Mouse (Mus musculus) cortical plate, adult 2 months (tissue): ENCODE measurements around the gene Fmnl1. TPM values are rescaled to one million over a fixed set of nuclear protein-coding genes. Genes with fewer than 3 reads are reported as not detected.
"Not testable (repeated sequence)": the region's sequence is repeated elsewhere in the genome, so short reads cannot be mapped to it uniquely, and the experiment has no call there.

Experiments used
- H3K27ac ChIP-seq: fragments of 200-500 bp; 2 replicates; pipeline ENCODE4 v1.5.1; 2012; ENCODE audit warnings: low read length, control low read depth, inconsistent platforms; ENCODE audit not compliant: insufficient read depth
- H3K4me1 ChIP-seq: fragments of 200-500 bp; 2 replicates; pipeline ENCODE4 v1.6.1; 2011; ENCODE audit warnings: low read length; ENCODE audit not compliant: control insufficient read depth, insufficient read depth
- H3K4me3 ChIP-seq: fragments of 200-500 bp; 2 replicates; pipeline ENCODE4 v1.5.1; 2011; ENCODE audit warnings: mild to moderate bottlenecking, low read length, control low read depth; ENCODE audit not compliant: insufficient read depth
- CTCF ChIP-seq: fragments of 200-500 bp; IDR thresholded peaks from 2 replicates; pipeline ENCODE4 v1.5.1; 2011; ENCODE audit warnings: mild to moderate bottlenecking, control low read depth, low read length; ENCODE audit not compliant: insufficient read depth; ENCODE audit errors: extremely low read depth
- POLR2A ChIP-seq: fragments of 200-500 bp; IDR thresholded peaks from 2 replicates; pipeline ENCODE4 v1.6.1; 2011; ENCODE audit warnings: mild to moderate bottlenecking, low read length, control low read depth; ENCODE audit not compliant: insufficient read depth; ENCODE audit errors: extremely low read depth
- polyA plus RNA-seq: library from polyadenylated mRNA; depleted of rRNA; stranded (reverse); fragments of >200 nt; gene quantifications from 2 replicates; pipeline ENCODE4 v1.2.3, GENCODE M21; 2012

The Fmnl1 gene
- polyA plus RNA-seq, 1 experiment: 133 TPM

DNA sequence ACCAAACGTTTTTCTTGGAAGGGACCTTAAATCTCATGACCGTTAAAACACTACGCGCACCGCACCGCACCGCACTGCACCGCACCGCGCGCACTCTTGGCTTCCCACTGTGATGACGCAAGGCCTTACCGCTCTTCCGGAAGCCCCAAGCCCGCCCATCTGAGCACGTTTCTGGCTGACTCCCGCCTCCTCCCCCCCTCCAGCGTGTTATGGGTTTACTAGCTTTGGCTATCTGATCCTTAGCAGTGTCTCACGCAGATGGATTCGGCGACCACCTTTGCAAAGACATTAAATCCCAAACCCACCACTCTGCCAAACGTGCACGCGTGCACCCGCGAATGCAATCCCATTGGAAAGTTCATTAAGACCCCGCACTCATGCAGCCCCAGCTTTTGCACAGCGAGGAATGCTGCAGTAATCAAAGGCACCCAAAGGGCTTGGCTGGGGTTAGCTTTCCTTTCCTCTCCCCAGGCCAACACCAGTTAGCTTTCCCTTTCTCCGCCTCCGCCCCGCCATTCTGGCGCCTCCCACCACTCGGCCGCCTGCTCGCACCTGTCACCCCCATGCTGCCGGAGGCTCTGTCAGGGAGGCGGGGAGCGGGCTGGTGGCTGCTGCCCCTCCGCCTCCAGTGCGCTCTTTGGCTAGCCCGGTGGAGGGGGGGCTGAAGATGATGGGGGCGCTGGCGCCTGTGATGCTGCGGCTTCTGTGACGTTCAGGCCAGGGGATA, 47.0 kb downstream of the Fmnl1 start, which contains the start of gene Spata32:
Gene Spata32 (minus strand): TSS at position 643 of the 727 bp plus-strand sequence.
- Histone ChIP-seq H3K4me1 (no peaks in the 10 kb centered on the region; the same call in 1 of the 2 replicates), H3K27ac (peak within 1 kb of the TSS; percentile 24), H3K4me3 (peak within 1 kb of the TSS; percentile 57)
- TF ChIP-seq CTCF: no peak
- no peak for TF ChIP-seq POLR2A

DNA sequence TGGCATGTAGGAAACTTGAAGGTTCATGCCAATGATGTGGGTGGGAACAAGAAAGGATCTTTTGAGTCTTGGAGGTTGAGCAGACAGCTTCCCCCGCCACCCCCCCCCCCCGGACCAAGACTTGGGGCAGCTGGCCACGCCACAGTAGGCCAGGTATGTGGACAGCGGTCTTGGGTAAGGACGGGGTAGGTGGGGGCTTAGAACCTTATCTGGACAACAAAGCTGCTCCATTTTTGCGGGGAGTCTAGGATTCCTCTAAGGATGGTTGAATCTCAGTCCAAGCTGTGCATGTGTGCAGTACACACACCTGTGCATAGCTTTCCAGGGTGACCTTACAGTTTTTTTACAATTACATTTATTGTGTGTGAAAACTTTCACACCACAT, 47.6 kb downstream of the Fmnl1 start:
- Histone ChIP-seq H3K27ac (peak overlapping the region; percentile 24), H3K4me1 (peaks cover 1% of the 10 kb centered on the region), H3K4me3 (peak overlapping the region; percentile 57)
- TF ChIP-seq POLR2A (no peak), CTCF (no peak)

DNA sequence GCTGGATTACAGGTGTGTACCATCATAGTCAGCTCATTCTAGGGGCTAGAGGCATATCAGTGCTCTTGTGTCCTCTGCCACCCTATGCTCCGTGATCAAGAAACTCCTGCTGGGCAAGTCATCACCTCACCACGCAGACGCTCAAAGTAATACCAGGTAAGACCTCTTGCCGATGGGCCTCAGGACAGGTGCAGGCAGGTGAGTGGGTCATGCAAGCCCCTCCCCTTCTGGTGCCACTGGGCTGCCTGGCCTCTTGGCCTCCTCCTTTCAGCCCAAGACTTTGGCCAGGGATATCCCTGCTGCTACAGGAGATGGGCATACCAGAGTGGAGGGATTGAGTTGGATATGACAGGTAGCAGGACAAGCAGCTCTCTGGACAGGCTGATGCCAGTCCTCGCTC, 48.4 kb downstream of the Fmnl1 start:
- Histone ChIP-seq H3K27ac (no peak overlapping the region), H3K4me3 (no peak overlapping the region), H3K4me1 (peaks cover 3% of the 10 kb centered on the region)
- no peak for TF ChIP-seq CTCF
- no peak for TF ChIP-seq POLR2A

DNA sequence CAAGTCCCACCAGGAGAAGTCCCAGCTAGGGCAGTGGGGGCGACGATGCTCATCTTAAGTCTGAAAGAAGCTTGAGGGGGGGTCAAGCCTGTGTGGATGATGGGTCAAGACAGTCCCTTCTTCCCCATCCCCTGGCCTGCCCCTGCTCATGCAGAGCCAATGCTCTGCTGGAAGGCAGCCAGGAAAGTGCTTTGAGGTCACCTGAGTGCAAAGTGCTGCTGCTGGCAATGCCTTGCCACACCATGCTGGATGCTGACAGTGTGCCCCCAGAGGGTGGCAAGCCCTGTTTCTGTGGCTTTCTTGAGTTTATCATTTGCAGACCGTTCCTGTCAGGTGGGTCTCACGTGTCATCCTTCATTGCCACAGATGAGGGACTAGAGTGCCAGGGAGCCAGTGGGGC, 49.1 kb downstream of the Fmnl1 start:
- H3K4me3 ChIP-seq: no peak overlapping the region
- no peak for TF ChIP-seq CTCF
- TF ChIP-seq POLR2A: no peak
- no peak overlapping the region for H3K27ac ChIP-seq
- peaks cover 3% of the 10 kb centered on the region for H3K4me1 ChIP-seq

DNA sequence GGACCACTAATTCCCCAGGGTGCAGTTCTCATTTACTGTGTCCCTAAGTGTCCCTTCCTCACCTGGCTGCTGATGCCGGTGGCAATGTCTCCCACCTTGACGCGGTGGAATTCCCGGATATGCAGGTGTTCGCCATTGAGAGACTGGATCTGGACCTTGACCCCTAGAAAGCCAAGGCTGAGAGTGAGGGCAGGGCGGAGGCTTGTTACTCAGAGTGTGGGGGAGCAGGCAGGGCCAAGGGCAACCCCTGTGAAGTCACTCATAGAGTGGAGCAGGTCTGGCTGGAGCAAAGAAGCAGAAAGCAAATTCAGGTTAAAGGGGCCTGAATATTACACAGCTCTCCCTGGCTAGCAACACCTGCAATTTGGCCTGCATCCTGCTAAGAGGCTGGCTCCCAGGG, 50.5 kb downstream of the Fmnl1 start:
- Histone ChIP-seq H3K27ac (no peak overlapping the region), H3K4me3 (no peak overlapping the region), H3K4me1 (peaks cover 3% of the 10 kb centered on the region)
- TF ChIP-seq POLR2A (no peak), CTCF (no peak)

DNA sequence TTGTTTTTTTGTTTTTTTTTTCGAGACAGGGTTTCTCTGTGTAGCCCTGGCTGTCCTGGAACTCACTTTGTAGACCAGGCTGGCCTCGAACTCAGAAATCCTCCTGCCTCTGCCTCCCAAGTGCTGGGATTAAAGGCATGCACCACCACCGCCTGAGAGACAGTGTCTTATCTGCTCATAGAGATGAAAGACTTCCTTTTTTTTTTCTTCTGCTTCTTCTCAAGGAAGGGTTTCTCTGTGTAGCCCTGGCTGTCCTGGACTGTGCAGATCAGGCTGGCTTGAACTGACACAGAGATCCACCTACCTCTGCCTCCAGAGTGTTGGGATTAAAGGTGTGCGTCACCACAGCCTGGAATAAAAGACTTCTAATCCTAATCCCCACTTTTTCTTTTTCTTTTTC, 51.8 kb downstream of the Fmnl1 start:
- H3K4me1 ChIP-seq, H3K4me3 ChIP-seq, H3K27ac ChIP-seq: not testable (repeated sequence)

DNA sequence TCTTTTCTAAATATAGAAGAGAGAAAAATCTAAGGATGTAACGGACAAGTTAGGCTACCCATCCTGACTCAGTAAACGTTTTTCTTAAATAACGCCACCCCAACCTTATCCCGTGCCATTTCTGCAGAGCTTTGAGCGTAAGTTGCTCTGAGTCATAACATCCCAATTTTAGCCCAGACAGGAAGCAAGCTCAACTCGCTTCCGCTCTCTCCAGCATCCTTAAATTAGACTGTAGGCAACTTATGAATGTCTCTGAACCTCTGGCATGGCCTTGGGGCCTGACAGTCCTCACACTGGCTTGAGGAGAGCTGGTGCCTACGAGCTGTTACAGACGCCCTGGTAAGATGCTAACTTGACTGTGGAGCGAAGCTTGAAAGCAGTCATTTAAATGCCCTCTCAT, 52.5 kb downstream of the Fmnl1 start:
- peaks cover 3% of the 10 kb centered on the region for H3K4me1 ChIP-seq
- H3K27ac ChIP-seq: peak overlapping the region; percentile 2; the same call in 1 of the 2 replicates
- TF ChIP-seq CTCF: no peak
- TF ChIP-seq POLR2A: no peak
- no peak overlapping the region for H3K4me3 ChIP-seq

DNA sequence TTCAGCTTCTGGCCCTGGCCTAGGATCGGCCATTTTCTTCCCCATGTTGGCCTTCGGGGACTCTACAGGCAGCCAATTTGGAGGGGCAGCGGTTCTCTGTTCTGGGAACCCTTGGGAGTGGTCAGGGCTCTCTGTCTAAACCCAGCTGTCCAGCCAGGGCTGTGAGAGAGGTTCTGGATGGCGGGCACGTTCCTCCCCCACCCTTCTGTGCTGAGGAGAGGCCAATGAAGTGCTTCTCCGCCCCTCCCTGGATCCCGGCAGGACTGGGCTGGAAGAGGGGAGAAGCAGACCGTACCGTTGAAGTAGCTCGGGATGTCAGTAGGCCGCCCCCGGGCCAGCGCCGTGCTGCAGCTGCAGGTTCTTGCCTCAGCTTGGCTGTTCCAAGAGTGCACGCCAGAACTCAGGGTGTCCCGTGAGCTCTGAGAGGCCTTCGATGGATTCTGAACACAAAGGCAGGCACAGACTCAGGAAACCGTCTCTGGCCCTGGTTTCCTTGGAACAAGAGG, 53.1 kb downstream of the Fmnl1 start:
- Histone ChIP-seq H3K27ac (peak overlapping the region; percentile 2; the same call in 1 of the 2 replicates), H3K4me1 (peaks cover 3% of the 10 kb centered on the region), H3K4me3 (no peak overlapping the region)
- TF ChIP-seq POLR2A (no peak), CTCF (no peak)

DNA sequence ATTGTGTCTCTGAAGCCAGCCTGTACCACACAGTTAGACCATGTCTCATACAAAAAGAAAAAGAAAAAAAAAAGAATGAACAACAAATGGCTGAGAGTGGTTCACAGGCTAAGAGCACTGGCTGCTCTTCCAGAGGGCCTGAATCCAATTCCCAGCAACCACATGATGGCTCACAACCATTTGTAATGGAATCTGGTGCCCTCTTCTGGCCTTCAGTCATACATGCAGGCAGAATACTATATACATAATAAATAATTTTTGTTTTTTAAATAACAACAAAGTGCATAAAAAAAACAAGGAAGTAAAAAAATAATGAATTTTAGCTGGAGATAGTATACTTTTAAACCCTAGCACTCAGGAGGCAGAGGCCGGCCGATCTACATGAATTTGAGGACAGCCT, 58.7 kb downstream of the Fmnl1 start:
- H3K27ac ChIP-seq: no peak overlapping the region
- TF ChIP-seq CTCF: no peak
- no peak for TF ChIP-seq POLR2A
- no peaks in the 10 kb centered on the region for H3K4me1 ChIP-seq
- no peak overlapping the region for H3K4me3 ChIP-seq

DNA sequence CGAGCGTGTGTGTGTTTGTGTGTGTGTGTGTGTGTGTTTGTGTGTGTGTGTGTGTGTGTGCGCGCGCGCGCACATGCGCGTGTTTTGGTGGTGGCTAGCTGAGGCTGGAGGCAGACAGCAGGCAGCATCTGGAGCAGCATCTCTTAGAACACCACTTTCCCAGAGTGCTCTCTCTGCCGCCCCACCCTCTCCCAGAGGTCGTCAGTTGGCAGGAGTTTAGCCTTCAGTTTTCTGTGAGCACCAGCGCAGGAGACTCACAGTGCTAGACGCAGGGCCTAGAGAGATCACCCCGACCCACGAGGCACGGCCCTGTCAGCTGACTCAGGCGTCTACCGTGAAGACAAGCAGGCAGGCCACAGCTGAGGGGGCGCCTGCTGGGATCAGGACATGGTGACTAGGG, 59.7 kb downstream of the Fmnl1 start:
- Histone ChIP-seq H3K4me1 (no peaks in the 10 kb centered on the region), H3K4me3 (no peak overlapping the region), H3K27ac (no peak overlapping the region)
- TF ChIP-seq CTCF: no peak
- no peak for TF ChIP-seq POLR2A

DNA sequence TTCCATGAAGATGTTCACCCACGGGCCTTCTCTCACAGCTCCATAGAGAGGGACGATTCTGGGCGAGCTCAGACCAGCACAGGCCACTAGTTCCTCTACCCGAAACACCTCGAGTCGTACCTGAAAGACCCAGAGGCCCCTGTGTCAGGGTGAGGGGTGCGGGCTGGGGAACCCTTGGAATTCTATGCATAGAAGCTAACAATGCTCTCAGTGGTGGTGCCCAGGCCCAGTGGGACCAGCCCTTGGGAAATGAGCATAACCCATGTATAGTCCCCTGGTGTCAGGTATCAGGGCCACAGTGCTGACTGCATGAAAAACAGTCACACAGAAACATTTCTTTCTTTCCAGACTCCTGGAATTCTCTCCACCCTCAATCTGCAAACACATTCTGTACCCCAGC, 60.5 kb downstream of the Fmnl1 start:
- no peaks in the 10 kb centered on the region; the same call in 1 of the 2 replicates for H3K4me1 ChIP-seq
- no peak overlapping the region for H3K27ac ChIP-seq
- H3K4me3 ChIP-seq: no peak overlapping the region
- no peak for TF ChIP-seq POLR2A
- no peak for TF ChIP-seq CTCF
